Mouse (Mus musculus) ES-Bruce4 (cell line): Measurements from ENCODE around the gene Fkbp3.

Experiments
- CTCF ChIP-seq: IDR thresholded peaks from one replicate; pipeline ENCODE4 v1.8.1; 2011; ENCODE audit warnings: low read depth, low read length
- POLR2A ChIP-seq: IDR thresholded peaks from one replicate; pipeline ENCODE4 v1.8.1; 2011; ENCODE audit warnings: low read length; ENCODE audit not compliant: insufficient read depth

DNA sequence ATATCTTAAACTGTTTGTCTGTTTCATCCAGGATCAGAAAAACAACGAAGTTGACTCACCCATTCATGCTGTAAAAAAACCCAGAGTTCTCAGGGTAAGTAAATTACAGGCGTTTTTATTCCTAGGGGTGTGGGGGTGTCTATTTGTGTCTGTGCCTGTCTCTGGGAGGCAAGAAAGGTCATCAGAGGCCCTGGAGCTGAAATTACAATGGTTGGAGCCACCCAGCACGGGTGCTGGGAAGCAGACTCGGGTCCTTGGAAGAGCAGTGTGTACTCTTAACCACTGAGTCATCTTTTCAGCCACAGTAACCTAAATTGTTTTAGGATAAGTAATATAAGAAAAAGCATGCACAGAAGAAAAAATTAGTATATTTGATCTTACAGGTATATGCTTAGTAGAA is 40.1 kb upstream of the Fkbp3 start:
- no peak for TF ChIP-seq CTCF
- TF ChIP-seq POLR2A, result no peak
